Mouse (Mus musculus) limb, embryonic 11.5 days (tissue): ENCODE data around the gene Cyb5d1. TPM values are rescaled to one million over a fixed set of nuclear protein-coding genes. Genes with fewer than 3 reads are reported as not detected.

ENCODE experiments used
- ATAC-seq: fragments of 200-750 bp; cut with Nextera tagmentation; 2 replicates; pipeline ENCODE4 v1.8.0; 2017; ENCODE audit warnings: low read depth; ENCODE audit not compliant: insufficient number of reproducible peaks, low FRiP score, low TSS enrichment
- DNase-seq: peaks from one replicate; pipeline ENCODE4 v3.0.0-alpha.2; 2015; ENCODE audit warnings: low spot score
- H3K27ac ChIP-seq: fragments of 300-500 bp; sonication (generic); replicated peaks from 2 replicates; pipeline ENCODE4 v1.5.1; 2014; ENCODE audit warnings: low read depth, mild to moderate bottlenecking, low read length
- H3K27me3 ChIP-seq: fragments of 300-500 bp; sonication (generic); 2 replicates; pipeline ENCODE4 v1.6.1; 2014; ENCODE audit warnings: mild to moderate bottlenecking, low read length, mixed read lengths; ENCODE audit not compliant: control insufficient read depth, insufficient read depth
- H3K36me3 ChIP-seq: fragments of 300-500 bp; sonication (generic); 2 replicates; pipeline ENCODE4 v1.6.1; 2014; ENCODE audit warnings: mild to moderate bottlenecking, low read length, moderate library complexity, mixed read lengths; ENCODE audit not compliant: control insufficient read depth, insufficient read depth
- H3K4me1 ChIP-seq: fragments of 300-500 bp; sonication (generic); 2 replicates; pipeline ENCODE4 v1.6.1; 2014; ENCODE audit warnings: low read length, mixed read lengths; ENCODE audit not compliant: control insufficient read depth, insufficient read depth
- H3K4me2 ChIP-seq: fragments of 300-500 bp; sonication (generic); 2 replicates; pipeline ENCODE4 v1.6.1; 2014; ENCODE audit warnings: low read depth, mild to moderate bottlenecking, moderate library complexity; ENCODE audit not compliant: severe bottlenecking
- H3K4me3 ChIP-seq: fragments of 300-500 bp; sonication (generic); 2 replicates; pipeline ENCODE4 v1.5.1; 2014; ENCODE audit warnings: low read depth, low read length
- H3K9ac ChIP-seq: fragments of 300-500 bp; sonication (generic); 2 replicates; pipeline ENCODE4 v1.6.1; 2014; ENCODE audit warnings: mild to moderate bottlenecking, low read length
- H3K9me3 ChIP-seq: fragments of 300-500 bp; sonication (generic); 2 replicates; pipeline ENCODE4 v1.6.1; 2016; ENCODE audit warnings: low read length; ENCODE audit not compliant: control insufficient read depth
- WGBS: fragments of 180-500 bp; shearing (Covaris S2); extraction: QIAGEN DNeasy Blood & Tissue Kit; methylation state at CpG from one replicate; pipeline ENCODE4 v1.1.7; 2014; 5-methylcytosine and 5-hydroxymethylcytosine counted together
- polyA plus RNA-seq: library from polyadenylated mRNA; unstranded; fragments of >200 nt; fragmentation: Nextera tagmentation; extraction: Ambion mirVana; gene quantifications from 2 replicates; pipeline ENCODE4 v1.2.1, GENCODE M21; 2014

The Cyb5d1 gene
- polyA plus RNA-seq, 1 experiment from 2014 or later, result 29.2 TPM

DNA sequence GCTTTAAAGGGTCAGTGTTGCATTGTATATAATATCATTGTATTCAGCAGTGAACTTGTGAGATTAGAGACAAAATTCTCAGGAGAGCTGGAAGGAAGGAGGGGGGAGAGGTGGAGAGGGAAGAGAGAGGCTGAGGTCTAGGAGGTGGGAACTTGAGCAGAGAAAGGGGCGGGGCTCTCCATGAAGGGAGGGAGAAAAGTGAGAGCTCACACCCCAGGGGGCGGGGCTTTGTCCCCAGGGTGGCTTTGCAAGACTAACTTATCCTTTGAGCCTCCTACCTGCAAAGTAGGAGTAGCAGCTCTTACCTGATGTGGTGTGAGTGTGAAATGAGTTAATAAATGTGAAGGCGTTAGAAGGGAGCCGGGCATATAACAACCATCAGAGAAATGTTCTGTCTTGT is 33.3 kb upstream of the Cyb5d1 start:
- DNase-seq (no peak), ATAC-seq (no peak)
- no peak overlapping the region; the same call in 1 of the 2 replicates for H3K4me2 ChIP-seq
- no peaks in the 10 kb centered on the region for H3K27me3 ChIP-seq
- no peaks in the 10 kb centered on the region for H3K36me3 ChIP-seq
- 19% methylated on average over 4 of the region's 4 CpGs for WGBS
- no peaks in the 10 kb centered on the region for H3K9me3 ChIP-seq
- no peak overlapping the region for H3K27ac ChIP-seq
- no peak overlapping the region for H3K9ac ChIP-seq
- H3K4me1 ChIP-seq, result no peaks in the 10 kb centered on the region
- no peak overlapping the region for H3K4me3 ChIP-seq

DNA sequence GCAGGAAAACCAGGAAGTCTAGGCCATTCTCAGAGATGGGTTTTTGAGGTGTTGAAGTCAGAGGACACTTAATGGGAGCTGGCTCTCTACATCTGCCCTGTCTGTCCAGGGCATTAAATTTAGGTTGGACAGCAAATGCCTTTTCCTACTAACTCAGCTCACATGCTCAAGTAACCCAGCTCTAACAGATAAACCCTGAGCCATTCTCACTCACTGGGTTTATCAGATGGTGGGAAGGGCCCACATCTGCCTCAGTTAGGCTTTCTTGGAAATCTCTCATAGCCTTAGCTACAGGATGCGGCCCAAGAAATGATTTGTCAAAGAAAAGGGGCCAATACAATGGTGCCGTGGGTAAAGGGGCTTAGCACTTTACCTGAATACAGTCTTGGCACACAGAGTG is 30.8 kb upstream of the Cyb5d1 start:
- ATAC-seq (no peak), DNase-seq (no peak)
- Histone ChIP-seq H3K4me3 (no peak overlapping the region), H3K4me2 (no peak overlapping the region), H3K9me3 (no peaks in the 10 kb centered on the region), H3K4me1 (peaks cover 7% of the 10 kb centered on the region; the same call in 1 of the 2 replicates), H3K27ac (no peak overlapping the region), H3K27me3 (peaks cover 13% of the 10 kb centered on the region; the same call in 1 of the 2 replicates), H3K9ac (no peak overlapping the region), H3K36me3 (no peaks in the 10 kb centered on the region)
- 83% methylated on average over 2 of the region's 2 CpGs for WGBS

DNA sequence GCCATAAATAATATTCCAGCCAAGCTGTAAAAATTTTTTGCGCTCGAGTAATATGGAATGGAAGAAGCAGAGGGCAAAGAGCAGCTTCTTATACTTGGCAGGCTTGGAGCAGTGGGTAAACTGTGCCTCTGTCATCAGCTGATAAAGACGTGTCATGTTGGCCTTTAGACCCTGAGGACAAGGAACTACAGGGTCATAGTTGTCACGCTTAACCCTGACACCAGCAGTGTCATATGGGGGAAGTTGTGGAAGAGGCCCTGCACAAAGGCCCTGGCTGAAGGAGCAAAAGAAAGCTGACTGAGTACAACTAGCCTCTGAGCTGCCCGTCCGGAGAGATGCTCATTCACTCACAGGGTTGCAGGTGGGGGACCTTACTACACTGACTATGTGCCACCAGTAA is 28.5 kb upstream of the Cyb5d1 start:
- WGBS, result 80% methylated on average over 6 of the region's 6 CpGs
- no peaks in the 10 kb centered on the region for H3K9me3 ChIP-seq
- H3K9ac ChIP-seq, result no peak overlapping the region
- H3K4me2 ChIP-seq, result no peak overlapping the region
- peaks cover 14% of the 10 kb centered on the region; the same call in 1 of the 2 replicates for H3K27me3 ChIP-seq
- no peak overlapping the region for H3K27ac ChIP-seq
- DNase-seq, result no peak
- H3K4me3 ChIP-seq, result no peak overlapping the region
- ATAC-seq, result no peak
- peaks cover 23% of the 10 kb centered on the region for H3K4me1 ChIP-seq
- no peaks in the 10 kb centered on the region for H3K36me3 ChIP-seq

- Histone ChIP-seq H3K27me3 (peaks cover 14% of the 10 kb centered on the region; the same call in 1 of the 2 replicates), H3K4me3 (no peak overlapping the region), H3K36me3 (no peaks in the 10 kb centered on the region), H3K27ac (no peak overlapping the region), H3K9me3 (no peaks in the 10 kb centered on the region), H3K4me1 (peaks cover 23% of the 10 kb centered on the region), H3K9ac (no peak overlapping the region), H3K4me2 (no peak overlapping the region)
- DNase-seq, result no peak
- ATAC-seq, result no peak
- 89% methylated on average over 10 of the region's 10 CpGs for WGBS
Measured at GRCm38 (mm10) chr11:69422842-69423241, 27.4 kb upstream of the Cyb5d1 start.

DNA sequence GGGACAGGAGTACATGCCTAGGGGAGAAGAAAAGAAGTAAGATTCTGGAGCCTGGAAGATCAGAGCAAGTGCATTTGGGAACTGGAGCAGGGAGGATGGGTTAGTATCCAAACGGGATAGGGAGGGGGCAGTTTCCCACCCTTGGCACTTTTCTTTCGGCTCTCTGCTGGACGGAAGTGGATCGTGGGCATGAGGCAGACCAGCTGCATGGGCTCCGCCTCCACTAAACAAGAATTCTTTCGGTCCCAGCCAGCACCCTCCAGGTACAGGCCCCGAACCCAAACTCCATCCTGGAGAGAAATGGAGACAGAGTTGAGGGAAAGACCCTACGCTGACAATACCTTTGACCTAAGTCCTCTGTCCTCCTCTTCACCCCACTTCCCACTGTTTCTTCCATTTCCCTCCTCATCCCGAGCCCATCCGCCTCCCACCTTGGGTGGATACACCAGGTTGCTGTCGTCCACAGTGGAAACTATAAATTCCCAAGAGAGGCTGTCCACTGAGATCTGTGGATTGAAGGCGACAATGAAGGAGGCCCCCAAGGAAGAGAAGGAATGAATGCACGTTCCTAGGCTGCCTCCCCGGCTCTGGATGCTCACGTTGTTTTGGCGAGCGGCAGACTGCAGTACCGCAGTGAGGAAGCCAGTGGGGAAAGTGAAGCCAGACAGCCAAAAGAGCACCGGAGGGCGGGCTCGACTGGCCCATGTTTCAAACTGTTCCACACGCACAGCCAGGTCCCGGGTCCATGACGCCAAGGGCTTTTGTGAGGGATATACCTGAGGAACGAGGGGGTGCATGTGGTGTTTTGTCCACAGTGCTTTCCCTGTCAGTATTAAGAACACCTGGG is 25.9 kb upstream of the Cyb5d1 start:
- WGBS, result 15% methylated on average over 25 of the region's 25 CpGs
- ATAC-seq, result no peak
- Histone ChIP-seq H3K27ac (no peak overlapping the region), H3K4me3 (peak overlapping the region; percentile 9; the same call in 1 of the 2 replicates), H3K9ac (peak overlapping the region; percentile 39; the same call in 1 of the 2 replicates), H3K27me3 (peaks cover 14% of the 10 kb centered on the region; the same call in 1 of the 2 replicates), H3K36me3 (no peaks in the 10 kb centered on the region), H3K4me2 (peak overlapping the region; percentile 84), H3K9me3 (no peaks in the 10 kb centered on the region), H3K4me1 (peaks cover 27% of the 10 kb centered on the region)
- DNase-seq, result no peak

DNA sequence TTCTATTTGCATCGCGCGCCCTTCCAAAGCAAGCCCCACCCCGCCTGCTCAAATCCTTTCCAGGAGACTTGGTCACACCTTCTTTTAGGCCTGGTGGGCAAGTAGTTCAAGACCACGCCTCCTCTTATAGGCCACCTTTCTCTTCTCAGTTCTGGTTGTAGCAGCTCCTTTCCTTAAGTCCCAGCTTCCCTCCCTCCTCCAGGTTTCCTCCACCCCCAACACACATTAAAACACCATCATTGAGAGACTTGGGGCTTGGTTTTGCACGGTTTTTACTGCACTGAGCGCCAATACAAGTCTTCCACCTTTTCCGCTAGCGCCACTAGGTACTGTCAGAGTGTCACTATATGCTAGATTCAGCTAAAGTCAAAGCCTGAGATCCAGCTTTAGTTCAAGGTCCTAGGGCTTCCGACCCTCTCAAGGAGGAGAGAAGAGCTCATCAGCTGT is 25.1 kb upstream of the Cyb5d1 start:
- peak overlapping the region; percentile 84 for H3K4me2 ChIP-seq
- peak overlapping the region; percentile 19 for H3K4me3 ChIP-seq
- DNase-seq, result no peak
- 13% methylated on average over 10 of the region's 10 CpGs for WGBS
- no peak overlapping the region for H3K27ac ChIP-seq
- H3K4me1 ChIP-seq, result peaks cover 27% of the 10 kb centered on the region
- peaks cover 14% of the 10 kb centered on the region; the same call in 1 of the 2 replicates for H3K27me3 ChIP-seq
- no peak for ATAC-seq
- H3K9ac ChIP-seq, result peak overlapping the region; percentile 39; the same call in 1 of the 2 replicates
- H3K9me3 ChIP-seq, result no peaks in the 10 kb centered on the region
- no peaks in the 10 kb centered on the region for H3K36me3 ChIP-seq

GRCm38 (mm10) chr11:69419813-69420553 is 24.6 kb upstream of the Cyb5d1 start:
- H3K27ac ChIP-seq, result peak overlapping the region; percentile 97; the same call in 1 of the 2 replicates
- peaks cover 14% of the 10 kb centered on the region; the same call in 1 of the 2 replicates for H3K27me3 ChIP-seq
- peak overlapping the region; percentile 19 for H3K4me3 ChIP-seq
- under 1% methylated on average over 31 of the region's 31 CpGs for WGBS
- peak overlapping the region; percentile 39 for H3K9ac ChIP-seq
- H3K36me3 ChIP-seq, result no peaks in the 10 kb centered on the region
- H3K9me3 ChIP-seq, result no peaks in the 10 kb centered on the region
- peak overlapping the region; percentile 84 for H3K4me2 ChIP-seq
- DNase-seq (peak; percentile 67), ATAC-seq (no peak)
- peaks cover 27% of the 10 kb centered on the region for H3K4me1 ChIP-seq

- H3K27ac ChIP-seq, result peak overlapping the region; percentile 97
- WGBS, result under 1% methylated on average over 19 of the region's 19 CpGs
- peaks cover 28% of the 10 kb centered on the region for H3K4me1 ChIP-seq
Measured at GRCm38 (mm10) chr11:69419443-69419812, 24.0 kb upstream of the Cyb5d1 start.

More at GRCm38 (mm10) chr11:69419443-69419812, 24.0 kb upstream of the Cyb5d1 start:
- H3K4me3 ChIP-seq, result peak overlapping the region; percentile 19
- DNase-seq, result peak; percentile 60
- peak overlapping the region; percentile 84 for H3K4me2 ChIP-seq
- peak overlapping the region; percentile 22 for H3K9ac ChIP-seq
- H3K9me3 ChIP-seq, result no peaks in the 10 kb centered on the region
- no peaks in the 10 kb centered on the region for H3K36me3 ChIP-seq
- ATAC-seq, result no peak
- H3K27me3 ChIP-seq, result peaks cover 14% of the 10 kb centered on the region; the same call in 1 of the 2 replicates
